17 mouse cellular contexts compared by ENCODE assay signal in the genomic region with DNA sequence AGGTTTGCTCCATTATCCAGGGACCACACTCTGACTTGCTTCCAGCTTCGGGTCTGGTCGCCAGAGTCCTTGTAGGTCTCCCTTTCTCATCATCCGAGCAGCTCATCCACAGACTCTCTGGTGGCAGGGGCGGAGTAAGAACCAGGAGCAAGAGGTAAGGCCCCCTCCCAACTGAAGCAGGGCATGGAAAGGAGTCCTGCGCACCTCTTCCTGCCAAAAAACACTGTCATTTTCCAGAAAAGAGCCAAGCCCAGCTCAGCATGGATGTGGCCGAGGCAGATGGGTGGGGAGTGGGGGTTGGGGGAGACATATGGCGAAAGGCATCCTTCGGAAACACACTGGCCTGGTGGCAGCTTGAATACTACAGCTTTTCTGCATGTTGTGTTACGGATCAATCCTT. TPM values are rescaled to one million over a fixed set of nuclear protein-coding genes. Genes with fewer than 3 reads are reported as not detected.
DNase-seq lines count a peak whose midpoint lies in the region; ATAC-seq and TF ChIP-seq lines count a peak whose summit lies in the region.
"Had no signal": no experiment of that assay in that cellular context is flagged by ENCODE, and none has a peak within 500 bp of the region (broad histone marks: within the 10 kb centered on the region; RNA-seq: fewer than 3 reads in every experiment).

No protein-coding gene starts in this region.

- H3K9me3 ChIP-seq in forebrain, embryonic 12.5 days, result no peaks in the 10 kb centered on the region
- no peaks in the 10 kb centered on the region for H3K9me3 ChIP-seq in hindbrain, postnatal 0 days (ENCODE audit: low read length)
- H3K9me3 ChIP-seq: embryonic facial prominence, embryonic 12.5 days; limb, embryonic 10.5 days; liver, embryonic 15.5 days had no signal

- 85% methylated on average over 9 of the region's 9 CpGs for WGBS in forebrain, embryonic 12.5 days
- WGBS in hindbrain, postnatal 0 days, result 55% methylated on average over 9 of the region's 9 CpGs

- no peak overlapping the region for H3K9ac ChIP-seq in forebrain, embryonic 12.5 days
- no peak overlapping the region for H3K9ac ChIP-seq in hindbrain, postnatal 0 days (replicated peaks; ENCODE audit: low read length)
- H3K9ac ChIP-seq: embryonic facial prominence, embryonic 12.5 days; liver, embryonic 15.5 days had no signal

- H3K4me1 ChIP-seq in forebrain, embryonic 12.5 days, result peaks cover 12% of the 10 kb centered on the region
- 0 out of 2 replicates have a peak, but pooled peaks cover 10% of the 10 kb centered on the region for H3K4me1 ChIP-seq in hindbrain, postnatal 0 days (ENCODE audit: insufficient read depth, low read length)
- H3K4me1 ChIP-seq: embryonic facial prominence, embryonic 12.5 days; limb, embryonic 10.5 days; liver, embryonic 15.5 days had no signal

- no peak for TF ChIP-seq CTCF in hindbrain, postnatal 0 days (IDR thresholded peaks at IDR 0.05; ENCODE audit: low read depth)

- H3K4me3 ChIP-seq in forebrain, embryonic 12.5 days (replicated peaks), result no peak overlapping the region
- no peak overlapping the region for H3K4me3 ChIP-seq in hindbrain, postnatal 0 days (ENCODE audit: low read length)
- H3K4me3 ChIP-seq: embryonic facial prominence, embryonic 12.5 days; limb, embryonic 10.5 days; liver, embryonic 15.5 days; myocyte had no signal

- DNase-seq in layer of hippocampus, adult 18-20 months (ENCODE audit: low spot score in 2 of 2), result peak; percentile 42 to 71
- DNase-seq in layer of hippocampus, adult 9-10 months (ENCODE audit: low spot score), result no peak
- DNase-seq in cerebellum, adult 11 months, result peak; percentile 87
- DNase-seq in hindbrain, postnatal 0 days (ENCODE audit: low spot score), result peak; percentile 80
- no peak for DNase-seq in kidney, postnatal 25 days
- DNase-seq in spleen, postnatal 10 days (ENCODE audit: low spot score in 2 of 2), result no peak
- no peak for DNase-seq in heart, adult 8-10 months (ENCODE audit: low spot score)
- DNase-seq: adrenal gland, postnatal 10 days; heart, adult 11 months; heart, postnatal 10 days had no signal

- 0 out of 2 replicates have a peak, but pooled peaks cover 4% of the 10 kb centered on the region for H3K27me3 ChIP-seq in forebrain, embryonic 12.5 days
- H3K27me3 ChIP-seq in hindbrain, postnatal 0 days (ENCODE audit: insufficient read depth, low read length), result no peaks in the 10 kb centered on the region
- H3K27me3 ChIP-seq: embryonic facial prominence, embryonic 12.5 days had no signal

- ATAC-seq in forebrain, embryonic 12.5 days (ENCODE audit: low FRiP score), result no peak
- ATAC-seq in hindbrain, postnatal 0 days, result peak; percentile 52
- ATAC-seq: intestine, postnatal 0 days had no signal

- H3K36me3 ChIP-seq in forebrain, embryonic 12.5 days (replicated peaks), result no peaks in the 10 kb centered on the region
- H3K36me3 ChIP-seq in hindbrain, postnatal 0 days (ENCODE audit: insufficient read depth, low read length), result no peaks in the 10 kb centered on the region
- H3K36me3 ChIP-seq: embryonic facial prominence, embryonic 12.5 days; limb, embryonic 10.5 days; liver, embryonic 15.5 days had no signal

- H3K27ac ChIP-seq in forebrain, embryonic 12.5 days, result peak overlapping the region; percentile 73; the same call in 1 of the 2 replicates
- H3K27ac ChIP-seq in hindbrain, postnatal 0 days, result peak overlapping the region; percentile 75
- H3K27ac ChIP-seq: embryonic facial prominence, embryonic 12.5 days; limb, embryonic 10.5 days; liver, embryonic 15.5 days; macrophage had no signal

- H3K4me2 ChIP-seq in forebrain, embryonic 12.5 days, result no peak overlapping the region
- H3K4me2 ChIP-seq in hindbrain, postnatal 0 days (ENCODE audit: low read depth, low read length), result no peak overlapping the region
- H3K4me2 ChIP-seq: embryonic facial prominence, embryonic 12.5 days; liver, embryonic 15.5 days had no signal

RNA-seq across cellular contexts. Expression of a gene that starts 26.5 kb away (rescaled TPM):
- total RNA-seq in layer of hippocampus, adult 18-20 months (2021), result 10 to 100 TPM; 68.0 to 84.8 TPM
- polyA plus RNA-seq in forebrain, embryonic 12.5 days (2016; fragmentation: Nextera tagmentation; extraction: Ambion mirVana), result 37.0 and 37.5 TPM in 2 replicates
- 67.6 and 84.0 TPM in 2 replicates for total RNA-seq in hindbrain, postnatal 0 days (2014; rRNA removed)
- 17.7 and 19.2 TPM in 2 replicates for polyA plus RNA-seq in hindbrain, postnatal 0 days (2015; fragmentation: Nextera tagmentation; extraction: Ambion mirVana)
- 1 to 10 TPM; 2.7 to 4.6 (median 3.5) TPM for total RNA-seq in heart, adult 8-10 months (2022)
- polyA plus RNA-seq: macrophage, myocyte had no signal

Comparison
In these comparisons a context has a peak if more than half of its experiments do, and no peak if none do; other contexts are left out.
1. DNase-seq: peak in layer of hippocampus, adult 18-20 months (2 of 2), cerebellum, adult 11 months (single experiment) and hindbrain, postnatal 0 days (single experiment); none in layer of hippocampus, adult 9-10 months (single experiment), kidney, postnatal 25 days (0 of 2), spleen, postnatal 10 days (0 of 2) and heart, adult 8-10 months (single experiment).
2. RNA of a gene that starts 26.5 kb away (total RNA-seq): 68.0 to 84.8 TPM in layer of hippocampus, adult 18-20 months and 67.6 to 84.0 TPM in hindbrain, postnatal 0 days; 2.7 to 4.6 TPM in heart, adult 8-10 months; every median in the first group is over 10 times any median in the second.